Mouse (Mus musculus) bone marrow, adult 2 months (tissue): Measurements from ENCODE around the gene Cds2.

Experiments
- CTCF ChIP-seq: fragments of 200-500 bp; IDR thresholded peaks from 2 replicates; pipeline ENCODE4 v1.5.1; 2011; ENCODE audit warnings: low read length, control low read depth; ENCODE audit not compliant: control insufficient read depth, insufficient read depth
- POLR2A ChIP-seq: fragments of 200-500 bp; IDR thresholded peaks from 2 replicates; pipeline ENCODE4 v1.6.1; 2011; ENCODE audit warnings: low read depth, mild to moderate bottlenecking, control low read depth, low read length, borderline replicate concordance; ENCODE audit not compliant: control insufficient read depth

GRCm38 (mm10) chr2:132235975-132236374 lies 27.0 kb upstream of the Cds2 start:
- TF ChIP-seq POLR2A (no peak), CTCF (no peak)
